Mouse (Mus musculus) heart, embryonic 13.5 days (tissue): ENCODE data around the gene Slc12a3. TPM values are rescaled to one million over a fixed set of nuclear protein-coding genes. Genes with fewer than 3 reads are reported as not detected.
A peak's percentile ranks its signal among the peaks of the same experiment; 100 is the strongest.

Experiments used
- ATAC-seq: fragments of 200-750 bp; cut with Nextera tagmentation; 2 replicates; pipeline ENCODE4 v1.8.0; 2017; ENCODE audit warnings: moderate TSS enrichment; ENCODE audit not compliant: insufficient number of reproducible peaks, low FRiP score, low TSS enrichment; ENCODE audit errors: extremely low read depth
- H3K27ac ChIP-seq: fragments of 300-500 bp; sonication (generic); replicated peaks from 2 replicates; pipeline ENCODE4 v1.5.1; 2015; ENCODE audit warnings: moderate library complexity, mild to moderate bottlenecking, inconsistent platforms
- H3K27me3 ChIP-seq: fragments of 300-500 bp; sonication (generic); replicated peaks from 2 replicates; pipeline ENCODE4 v1.6.1; 2015; ENCODE audit warnings: mild to moderate bottlenecking, inconsistent platforms
- H3K36me3 ChIP-seq: fragments of 300-500 bp; sonication (generic); 2 replicates; pipeline ENCODE4 v1.6.1; 2015; ENCODE audit warnings: mild to moderate bottlenecking, inconsistent platforms
- H3K4me1 ChIP-seq: fragments of 300-500 bp; sonication (generic); 2 replicates; pipeline ENCODE4 v1.6.1; 2015; ENCODE audit warnings: inconsistent platforms
- H3K4me2 ChIP-seq: fragments of 300-500 bp; sonication (generic); 2 replicates; pipeline ENCODE4 v1.6.1; 2015; ENCODE audit warnings: inconsistent platforms, mild to moderate bottlenecking, moderate library complexity
- H3K4me3 ChIP-seq: fragments of 300-500 bp; sonication (generic); 2 replicates; pipeline ENCODE4 v1.5.1; 2015; ENCODE audit warnings: moderate library complexity, mild to moderate bottlenecking, inconsistent platforms
- H3K9ac ChIP-seq: fragments of 300-500 bp; sonication (generic); 2 replicates; pipeline ENCODE4 v1.6.1; 2015; ENCODE audit warnings: inconsistent platforms, mild to moderate bottlenecking, moderate library complexity
- H3K9me3 ChIP-seq: fragments of 300-500 bp; sonication (generic); 2 replicates; pipeline ENCODE4 v1.6.1; 2016; ENCODE audit warnings: inconsistent platforms
- WGBS: fragments of 180-500 bp; shearing (Covaris S2); methylation state at CpG from one replicate; pipeline ENCODE4 v1.1.7; 2015; ENCODE audit warnings: mixed read lengths; 5-methylcytosine and 5-hydroxymethylcytosine counted together
- polyA plus RNA-seq: library from polyadenylated mRNA; unstranded; fragments of >200 nt; fragmentation: Nextera tagmentation; extraction: Ambion mirVana; gene quantifications from 2 replicates; pipeline ENCODE4 v1.2.1, GENCODE M21; 2015

Gene Slc12a3
- not detected in 2 replicates for polyA plus RNA-seq

GRCm38 (mm10) chr8:94328932-94329728 lies at the start of gene Slc12a3:
TSS of gene Slc12a3 (plus strand) at chr8:94329201.
- 77% methylated on average over 21 of the region's 21 CpGs for WGBS
- H3K4me2 ChIP-seq = no peak within 1 kb of the TSS
- peaks cover 31% of the 10 kb centered on the region for H3K27me3 ChIP-seq
- H3K9ac ChIP-seq = no peak within 1 kb of the TSS
- peaks cover 10% of the 10 kb centered on the region for H3K4me1 ChIP-seq
- ATAC-seq = no peak
- no peak within 1 kb of the TSS for H3K4me3 ChIP-seq
- no peaks in the 10 kb centered on the region for H3K9me3 ChIP-seq
- no peaks in the 10 kb centered on the region for H3K36me3 ChIP-seq
- H3K27ac ChIP-seq = no peak within 1 kb of the TSS

DNA sequence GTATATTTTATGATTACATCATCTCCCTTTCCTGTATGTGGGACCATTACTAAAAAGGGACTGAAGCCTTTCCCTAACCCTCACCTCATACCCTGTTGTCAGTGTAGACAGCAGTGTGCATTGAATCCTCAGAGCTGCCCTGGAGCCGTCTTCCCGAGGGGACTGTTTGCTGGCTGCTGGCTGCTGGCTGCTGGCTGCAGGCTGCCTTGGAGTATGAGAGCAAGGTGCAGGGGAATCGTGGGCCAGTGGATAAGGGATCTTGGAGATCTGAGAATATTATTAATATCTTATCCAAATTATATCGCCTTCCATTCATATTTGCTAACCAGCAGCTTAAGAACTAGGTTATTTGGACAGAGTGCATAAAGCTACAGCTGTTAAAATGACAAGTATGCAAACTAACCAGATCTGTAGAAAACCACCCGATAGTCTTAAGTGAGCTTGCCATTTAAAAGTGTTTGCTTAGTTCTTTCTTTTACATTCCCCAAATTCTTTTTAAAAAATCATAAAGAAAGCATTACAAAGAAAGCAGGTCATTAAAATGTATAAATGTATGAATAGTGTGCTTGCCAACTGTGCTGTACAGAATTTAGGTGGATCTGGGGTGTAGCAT lies 48.9 kb upstream of the Slc12a3 start:
- Histone ChIP-seq H3K36me3 (no peaks in the 10 kb centered on the region), H3K4me1 (0 out of 2 replicates have a peak, but pooled peaks cover 2% of the 10 kb centered on the region), H3K4me3 (no peak overlapping the region), H3K9ac (no peak overlapping the region), H3K27ac (no peak overlapping the region), H3K4me2 (no peak overlapping the region), H3K9me3 (no peaks in the 10 kb centered on the region), H3K27me3 (no peaks in the 10 kb centered on the region)
- ATAC-seq = no peak
- 75% methylated on average over 5 of the region's 5 CpGs for WGBS

DNA sequence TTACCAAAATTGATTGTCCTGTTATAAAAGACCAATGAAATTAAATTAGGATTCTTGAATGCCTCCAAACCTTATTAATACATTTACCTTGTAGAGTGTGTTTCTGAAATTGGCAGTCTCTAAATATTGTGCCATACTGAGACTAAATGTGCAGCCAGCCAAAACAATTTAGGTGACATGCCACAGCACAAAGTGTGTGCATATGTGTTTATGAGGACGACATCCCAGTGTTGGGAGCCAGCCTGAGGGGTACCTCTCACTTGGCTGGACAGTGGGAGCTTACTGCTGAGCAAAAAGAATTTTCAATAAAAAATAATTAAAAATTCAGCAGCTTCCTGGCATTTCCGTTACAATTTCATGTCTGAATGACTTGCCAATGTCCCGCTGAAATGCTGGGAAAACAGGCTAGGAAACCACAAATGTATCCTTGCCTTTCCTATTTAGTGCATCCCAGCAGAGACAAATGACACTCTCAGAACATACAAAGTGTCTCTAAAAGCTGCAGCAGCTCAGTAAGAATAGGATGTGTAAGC lies 46.5 kb upstream of the Slc12a3 start:
- Histone ChIP-seq H3K4me3 (no peak overlapping the region), H3K36me3 (peaks cover under 1% of the 10 kb centered on the region; the same call in 1 of the 2 replicates), H3K27me3 (no peaks in the 10 kb centered on the region), H3K27ac (no peak overlapping the region), H3K4me1 (0 out of 2 replicates have a peak, but pooled peaks cover 2% of the 10 kb centered on the region), H3K9ac (no peak overlapping the region), H3K9me3 (no peaks in the 10 kb centered on the region), H3K4me2 (no peak overlapping the region)
- 92% methylated on average over 3 of the region's 3 CpGs for WGBS
- no peak for ATAC-seq

- no peak overlapping the region for H3K27ac ChIP-seq
- H3K36me3 ChIP-seq = peaks cover 3% of the 10 kb centered on the region; the same call in 1 of the 2 replicates
- no peaks in the 10 kb centered on the region for H3K9me3 ChIP-seq
- 89% methylated on average over 7 of the region's 7 CpGs for WGBS
- no peak overlapping the region for H3K4me2 ChIP-seq
- H3K4me3 ChIP-seq = no peak overlapping the region
- no peak for ATAC-seq
- 0 out of 2 replicates have a peak, but pooled peaks cover 2% of the 10 kb centered on the region for H3K4me1 ChIP-seq
- no peak overlapping the region for H3K9ac ChIP-seq
- no peaks in the 10 kb centered on the region for H3K27me3 ChIP-seq
Observed at GRCm38 (mm10) chr8:94284204-94284603, 44.8 kb upstream of the Slc12a3 start.

- H3K27ac ChIP-seq = no peak overlapping the region
- no peak overlapping the region for H3K4me3 ChIP-seq
- no peak for ATAC-seq
- H3K9ac ChIP-seq = no peak overlapping the region
- no peak overlapping the region for H3K4me2 ChIP-seq
- peaks cover 16% of the 10 kb centered on the region for H3K36me3 ChIP-seq
- no peaks in the 10 kb centered on the region for H3K27me3 ChIP-seq
- WGBS = 78% methylated on average over 5 of the region's 5 CpGs
- H3K4me1 ChIP-seq = peaks cover 33% of the 10 kb centered on the region
- no peaks in the 10 kb centered on the region for H3K9me3 ChIP-seq
Observed at GRCm38 (mm10) chr8:94290606-94291005, 38.4 kb upstream of the Slc12a3 start.

- H3K4me2 ChIP-seq = peak overlapping the region; percentile 21; the same call in 1 of the 2 replicates
- H3K27ac ChIP-seq = peak overlapping the region; percentile 84
- peak overlapping the region; percentile 52 for H3K9ac ChIP-seq
Observed at GRCm38 (mm10) chr8:94292072-94292471, 36.9 kb upstream of the Slc12a3 start.

GRCm38 (mm10) chr8:94292626-94293025 lies 36.4 kb upstream of the Slc12a3 start:
- no peak for ATAC-seq
- Histone ChIP-seq H3K9me3 (no peaks in the 10 kb centered on the region), H3K27ac (peak overlapping the region; percentile 84), H3K36me3 (peaks cover 14% of the 10 kb centered on the region), H3K27me3 (no peaks in the 10 kb centered on the region), H3K4me2 (no peak overlapping the region), H3K4me3 (no peak overlapping the region), H3K4me1 (peaks cover 54% of the 10 kb centered on the region), H3K9ac (no peak overlapping the region; the same call in 1 of the 2 replicates)
- 91% methylated on average over 8 of the region's 8 CpGs for WGBS

More at GRCm38 (mm10) chr8:94292072-94292471, 36.9 kb upstream of the Slc12a3 start:
- WGBS = 34% methylated on average over 6 of the region's 6 CpGs
- Histone ChIP-seq H3K27me3 (no peaks in the 10 kb centered on the region), H3K4me1 (peaks cover 48% of the 10 kb centered on the region), H3K36me3 (peaks cover 16% of the 10 kb centered on the region), H3K9me3 (no peaks in the 10 kb centered on the region), H3K4me3 (no peak overlapping the region)
- ATAC-seq = no peak

GRCm38 (mm10) chr8:94295687-94296086 lies 33.3 kb upstream of the Slc12a3 start:
- peak overlapping the region; percentile 42 for H3K9ac ChIP-seq
- 33% methylated on average over 6 of the region's 6 CpGs for WGBS

DNA sequence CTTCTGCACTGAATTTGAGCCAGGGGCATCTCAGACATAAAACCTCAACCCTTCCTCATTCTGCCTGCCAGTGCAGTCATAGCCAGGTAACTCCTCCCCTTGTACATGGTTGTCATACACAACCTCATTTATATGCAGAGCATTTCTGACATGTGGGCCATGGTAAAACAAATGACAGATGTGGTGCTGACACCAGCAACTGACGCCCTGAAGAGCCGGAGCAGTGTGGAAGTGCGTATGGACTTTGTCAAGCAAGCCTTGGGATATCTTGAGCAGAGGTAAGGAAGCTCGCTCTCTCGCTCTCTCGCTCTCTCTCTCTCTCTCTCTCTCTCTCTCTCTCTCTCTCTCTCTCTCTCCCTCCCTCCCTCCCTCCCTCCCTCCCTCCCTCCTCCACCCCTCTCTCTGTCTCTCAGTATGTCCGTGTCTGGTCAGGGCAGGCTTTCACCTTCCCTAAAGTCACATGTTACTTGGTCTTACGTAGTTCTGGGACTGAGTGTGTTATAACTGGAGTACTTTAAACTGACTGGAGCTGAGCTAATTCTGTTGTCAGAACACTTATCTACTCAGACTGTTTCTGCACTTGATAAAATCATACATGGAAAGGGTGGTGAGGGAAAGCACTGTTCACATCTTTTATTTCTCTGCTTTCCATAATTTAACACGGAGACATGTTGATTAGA lies 32.5 kb upstream of the Slc12a3 start:
- H3K9ac ChIP-seq = peak overlapping the region; percentile 3
- no peak; the same call in 1 of the 2 replicates for ATAC-seq
- no peak overlapping the region for H3K4me3 ChIP-seq
- no peaks in the 10 kb centered on the region for H3K27me3 ChIP-seq
- H3K27ac ChIP-seq = peak overlapping the region; percentile 76
- H3K36me3 ChIP-seq = peaks cover 26% of the 10 kb centered on the region
- H3K4me1 ChIP-seq = peaks cover 56% of the 10 kb centered on the region
- H3K4me2 ChIP-seq = peak overlapping the region; percentile 30
- H3K9me3 ChIP-seq = no peaks in the 10 kb centered on the region
- WGBS = 30% methylated on average over 9 of the region's 9 CpGs

More at GRCm38 (mm10) chr8:94295687-94296086, 33.3 kb upstream of the Slc12a3 start:
- H3K36me3 ChIP-seq = peaks cover 18% of the 10 kb centered on the region; the same call in 1 of the 2 replicates
- H3K4me2 ChIP-seq = no peak overlapping the region
- no peak overlapping the region for H3K4me3 ChIP-seq
- no peak for ATAC-seq
- H3K27me3 ChIP-seq = no peaks in the 10 kb centered on the region
- peaks cover 56% of the 10 kb centered on the region for H3K4me1 ChIP-seq
- peak overlapping the region; percentile 76 for H3K27ac ChIP-seq
- no peaks in the 10 kb centered on the region for H3K9me3 ChIP-seq

- Histone ChIP-seq H3K4me1 (peaks cover 49% of the 10 kb centered on the region), H3K4me3 (no peak overlapping the region), H3K36me3 (peaks cover 32% of the 10 kb centered on the region), H3K9me3 (no peaks in the 10 kb centered on the region), H3K9ac (peak overlapping the region; percentile 40), H3K27ac (peak overlapping the region; percentile 76), H3K4me2 (peak overlapping the region; percentile 30), H3K27me3 (no peaks in the 10 kb centered on the region)
- 50% methylated on average over 6 of the region's 6 CpGs for WGBS
- no peak for ATAC-seq
Observed at GRCm38 (mm10) chr8:94297101-94297500, 31.9 kb upstream of the Slc12a3 start.

DNA sequence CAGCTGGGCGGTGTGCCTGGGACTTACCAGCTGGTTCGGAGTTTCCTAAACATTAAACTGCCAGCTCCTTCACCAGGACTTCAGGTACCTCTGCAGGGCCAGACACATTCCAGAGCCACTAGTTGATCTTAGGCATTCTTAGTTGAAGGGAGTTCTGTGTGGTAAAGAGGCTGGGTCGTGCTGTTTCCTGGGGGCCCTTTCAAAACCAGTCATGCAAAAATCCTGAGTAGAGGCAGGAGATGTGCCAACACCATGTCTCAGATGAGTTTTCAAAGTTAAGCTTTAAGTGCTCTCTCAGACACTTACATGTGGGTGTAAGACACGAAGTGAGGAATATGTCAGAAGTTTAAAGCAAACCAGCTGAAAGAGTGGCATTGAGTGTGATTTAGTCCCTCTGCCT lies 28.2 kb upstream of the Slc12a3 start:
- Histone ChIP-seq H3K27ac (no peak overlapping the region), H3K27me3 (no peaks in the 10 kb centered on the region), H3K4me1 (peaks cover 30% of the 10 kb centered on the region), H3K9ac (no peak overlapping the region), H3K4me3 (no peak overlapping the region), H3K36me3 (peaks cover 57% of the 10 kb centered on the region), H3K4me2 (no peak overlapping the region), H3K9me3 (no peaks in the 10 kb centered on the region)
- WGBS = 68% methylated on average over 4 of the region's 4 CpGs
- ATAC-seq = no peak
